Mouse (Mus musculus): ENCODE measurements around the gene Doc2b.

DNA sequence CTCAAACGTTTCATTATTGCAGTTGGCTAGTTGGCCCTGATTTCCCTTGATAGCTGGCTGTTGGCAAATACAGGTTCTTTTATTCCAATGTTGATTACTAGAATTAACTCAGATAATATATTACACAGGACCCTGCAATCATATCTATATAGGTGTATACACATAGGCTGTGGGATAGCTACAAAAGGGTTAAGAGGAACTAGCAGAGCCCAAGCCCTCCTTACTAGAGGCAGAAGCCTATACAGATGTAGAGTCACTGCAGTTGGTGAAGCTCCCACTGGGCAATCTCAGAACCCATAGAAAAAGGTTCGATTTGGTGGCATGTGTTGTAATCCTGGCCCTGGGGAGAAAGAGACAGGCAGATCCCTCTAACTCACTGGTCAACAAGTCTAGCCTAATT is 68.7 kb downstream of the Doc2b start:
- no peak for TF ChIP-seq CTCF (IDR thresholded peaks at IDR 0.05)
- no peak for TF ChIP-seq EP300 (IDR thresholded peaks at IDR 0.05)

All from lung, postnatal 0 days (tissue).